Mouse (Mus musculus) hindbrain, embryonic 16.5 days (tissue): ENCODE data around the gene Ttll2. TPM values are rescaled to one million over a fixed set of nuclear protein-coding genes. Genes with fewer than 3 reads are reported as not detected.
A peak's percentile ranks its signal among the peaks of the same experiment; 100 is the strongest.
"Not testable (repeated sequence)": the region's sequence is repeated elsewhere in the genome, so short reads cannot be mapped to it uniquely, and the experiment has no call there.

Source experiments
- ATAC-seq: fragments of 200-750 bp; cut with Nextera tagmentation; 2 replicates; pipeline ENCODE4 v1.8.0; 2017; ENCODE audit warnings: moderate TSS enrichment, moderate library complexity
- H3K27ac ChIP-seq: fragments of 300-500 bp; sonication (generic); 2 replicates; pipeline ENCODE4 v1.5.1; 2014; ENCODE audit warnings: low read depth, mild to moderate bottlenecking, control low read depth, low read length, moderate library complexity
- H3K27me3 ChIP-seq: fragments of 300-500 bp; sonication (generic); replicated peaks from 2 replicates; pipeline ENCODE4 v1.6.1; 2014; ENCODE audit warnings: low read length; ENCODE audit not compliant: control insufficient read depth, insufficient read depth
- H3K36me3 ChIP-seq: fragments of 300-500 bp; sonication (generic); 2 replicates; pipeline ENCODE4 v1.6.1; 2014; ENCODE audit warnings: mild to moderate bottlenecking, low read length, moderate library complexity, mixed read lengths; ENCODE audit not compliant: control insufficient read depth, insufficient read depth
- H3K4me1 ChIP-seq: fragments of 300-500 bp; sonication (generic); 2 replicates; pipeline ENCODE4 v1.6.1; 2014; ENCODE audit warnings: low read depth, low read length; ENCODE audit not compliant: control insufficient read depth, insufficient read depth
- H3K4me2 ChIP-seq: fragments of 300-500 bp; sonication (generic); 2 replicates; pipeline ENCODE4 v1.6.1; 2014; ENCODE audit warnings: mild to moderate bottlenecking, low read length, control low read depth, moderate library complexity
- H3K4me3 ChIP-seq: fragments of 300-500 bp; sonication (generic); 2 replicates; pipeline ENCODE4 v1.5.1; 2014; ENCODE audit warnings: mild to moderate bottlenecking, low read length, control low read depth, moderate library complexity
- H3K9ac ChIP-seq: fragments of 300-500 bp; sonication (generic); 2 replicates; pipeline ENCODE4 v1.6.1; 2014; ENCODE audit warnings: low read depth, mild to moderate bottlenecking, control low read depth, low read length, moderate library complexity
- H3K9me3 ChIP-seq: fragments of 300-500 bp; sonication (generic); 2 replicates; pipeline ENCODE4 v1.6.1; 2014; ENCODE audit warnings: mild to moderate bottlenecking, low read length, moderate library complexity; ENCODE audit not compliant: control insufficient read depth
- WGBS: fragments of 180-500 bp; shearing (Covaris S2); extraction: QIAGEN DNeasy Blood & Tissue Kit; methylation state at CpG from one replicate; pipeline ENCODE4 v1.1.7; 2014; 5-methylcytosine and 5-hydroxymethylcytosine counted together
- polyA plus RNA-seq: library from polyadenylated mRNA; unstranded; fragments of >200 nt; fragmentation: Nextera tagmentation; extraction: Ambion mirVana; gene quantifications from 2 replicates; pipeline ENCODE4 v1.2.1, GENCODE M21; 2015

Gene Ttll2
- polyA plus RNA-seq, 1 experiment from 2014 or later, result not detected

DNA sequence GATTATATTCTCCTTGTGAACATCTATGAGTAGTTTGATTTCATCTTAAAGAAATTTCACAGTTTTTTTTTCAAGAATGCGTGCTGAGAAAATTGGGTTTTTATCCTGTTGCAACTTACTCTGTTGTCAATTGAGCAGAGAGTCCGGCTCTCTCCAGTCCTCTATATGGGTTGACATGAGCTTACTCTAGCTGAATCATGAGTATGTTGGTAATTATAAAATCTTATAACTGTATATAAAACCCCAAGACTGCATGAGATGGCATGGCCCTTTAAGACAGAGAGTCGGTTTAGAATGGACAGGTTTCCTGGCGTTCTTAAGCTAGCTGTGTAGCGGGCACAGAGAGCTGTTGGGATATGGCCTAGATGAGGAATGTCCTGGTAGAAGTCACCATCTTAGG lies 28.1 kb downstream of the Ttll2 start, which contains the start of gene Tcp10a:
Gene Tcp10a, plus strand, starts transcription at position 301 of the 400 bp plus-strand sequence.
- 96% methylated on average over 3 of the region's 5 CpGs for WGBS
- H3K4me3 ChIP-seq, H3K27me3 ChIP-seq, H3K9me3 ChIP-seq, ATAC-seq, H3K4me1 ChIP-seq, H3K27ac ChIP-seq, H3K9ac ChIP-seq, H3K36me3 ChIP-seq, H3K4me2 ChIP-seq: not testable (repeated sequence)

DNA sequence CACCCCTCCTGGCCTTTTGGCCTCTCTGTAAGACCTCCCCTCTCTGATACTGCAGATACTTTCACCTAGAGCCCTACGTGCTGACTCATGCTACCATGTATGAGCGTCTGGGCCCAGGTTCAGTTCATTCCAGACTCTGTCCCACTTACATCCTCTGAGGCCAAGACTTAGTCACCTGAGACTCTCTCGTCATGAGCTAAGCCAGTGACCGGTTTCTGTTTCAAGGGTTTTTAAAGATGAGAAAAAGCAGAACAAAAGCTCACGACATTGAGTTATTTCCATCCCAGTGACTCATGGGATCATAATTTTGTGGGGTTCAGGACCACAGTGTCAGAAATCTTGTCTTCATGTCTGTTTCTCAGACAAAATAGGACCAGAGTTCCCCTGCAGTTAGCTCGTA lies 32.7 kb downstream of the Ttll2 start:
- not testable (repeated sequence) for H3K4me3 ChIP-seq, H3K4me1 ChIP-seq, H3K9ac ChIP-seq, H3K36me3 ChIP-seq, ATAC-seq, H3K9me3 ChIP-seq, H3K27me3 ChIP-seq, H3K27ac ChIP-seq, H3K4me2 ChIP-seq
- 91% methylated on average over 6 of the region's 6 CpGs for WGBS

DNA sequence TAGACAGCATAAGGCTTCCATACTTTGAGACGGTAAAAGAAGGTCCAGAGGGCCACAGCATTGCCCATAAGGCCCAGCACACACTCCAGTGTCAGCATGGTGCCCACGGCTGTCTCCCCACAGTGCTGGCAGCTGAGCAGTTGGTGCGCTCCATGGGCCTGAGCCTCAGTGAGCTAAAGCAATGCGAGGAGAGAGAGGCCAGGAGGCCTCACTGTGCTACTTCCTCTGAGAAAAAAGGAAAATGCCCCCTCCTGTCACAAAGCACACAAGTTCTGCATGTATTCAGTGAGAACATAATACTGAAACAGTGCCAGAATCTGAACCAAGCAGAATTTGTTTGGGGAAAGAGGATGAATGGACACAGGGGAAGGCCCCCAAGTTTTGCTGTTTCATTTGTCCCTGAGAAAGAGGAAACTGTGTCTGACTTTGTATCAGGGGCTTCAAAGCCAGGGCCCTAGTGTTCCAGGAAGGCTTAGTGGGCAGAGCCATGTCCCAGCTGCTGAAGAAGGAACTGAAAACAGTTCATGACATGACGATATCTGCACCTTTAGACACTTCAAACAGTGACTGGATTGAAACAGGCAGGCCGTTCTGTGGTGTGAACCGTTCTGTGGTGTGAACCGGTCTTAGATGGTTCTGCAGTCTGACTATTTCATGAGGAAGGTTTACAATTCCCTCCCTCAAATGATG lies 36.7 kb downstream of the Ttll2 start:
- H3K4me3 ChIP-seq, H3K4me1 ChIP-seq, H3K27me3 ChIP-seq, H3K36me3 ChIP-seq, H3K9me3 ChIP-seq, H3K4me2 ChIP-seq, H3K27ac ChIP-seq, H3K9ac ChIP-seq, ATAC-seq: not testable (repeated sequence)
- 85% methylated on average over 6 of the region's 8 CpGs for WGBS

DNA sequence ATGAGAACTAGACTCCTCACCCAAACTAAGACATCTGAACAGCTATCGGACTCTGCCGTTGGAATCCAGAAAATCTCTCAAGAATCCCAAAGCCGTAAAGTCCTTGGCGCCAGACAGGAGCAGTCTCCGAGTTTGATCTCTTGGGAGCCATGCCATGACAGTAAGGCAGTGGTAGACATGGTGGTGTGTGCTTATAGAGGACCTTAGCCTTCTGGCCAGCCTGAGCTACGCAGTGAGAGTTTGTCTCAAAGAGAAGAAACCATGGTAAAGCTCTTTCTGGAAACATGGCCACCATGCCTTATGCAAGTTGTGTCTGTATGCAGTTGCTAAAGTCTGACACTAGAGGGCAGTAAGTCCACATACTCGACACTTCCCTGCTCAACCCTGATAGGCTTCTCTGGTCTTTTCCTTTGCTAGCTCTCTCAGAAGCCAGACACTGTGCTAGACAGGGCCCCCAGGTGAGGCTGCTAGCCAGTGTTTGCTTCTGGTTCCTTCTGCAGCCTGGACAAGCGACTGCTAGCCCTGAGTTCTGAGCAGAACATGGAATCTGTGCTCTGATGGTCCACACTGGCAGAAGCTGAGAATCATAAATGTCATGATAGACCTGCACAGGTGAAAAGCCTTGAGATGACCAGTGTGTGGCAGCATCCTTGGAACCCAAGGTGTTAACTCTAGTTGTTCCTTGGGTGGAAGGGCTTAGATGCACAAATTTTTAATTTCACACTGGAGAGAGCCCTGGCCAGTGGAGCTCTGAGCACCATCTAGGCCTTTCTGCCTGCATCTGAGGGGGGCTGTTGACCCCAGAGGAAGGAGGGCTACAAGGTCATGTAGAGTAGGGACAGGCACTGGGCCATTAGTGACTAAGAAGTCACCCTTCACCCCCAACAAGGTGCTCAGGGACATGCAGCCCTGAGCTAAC lies 46.0 kb downstream of the Ttll2 start:
- H3K27me3 ChIP-seq, H3K9ac ChIP-seq, H3K4me3 ChIP-seq, H3K9me3 ChIP-seq, H3K4me1 ChIP-seq, H3K27ac ChIP-seq, H3K4me2 ChIP-seq, H3K36me3 ChIP-seq: not testable (repeated sequence)
- ATAC-seq, result peak; percentile 92
- 68% methylated on average over 8 of the region's 8 CpGs for WGBS

Other genes starting within 250 kb of the Ttll2 start
- 18.7 and 20.9 TPM in 2 replicates for gene Rps6ka2, start 182.6 kb downstream of the Ttll2 start, polyA plus RNA-seq
- 0.09 and 0.13 TPM in 2 replicates for gene Tcp10a, start 28.1 kb downstream of the Ttll2 start, polyA plus RNA-seq
- not detected in 2 replicates for gene Gm49630, start 19.3 kb upstream of the Ttll2 start, polyA plus RNA-seq
- gene Unc93a2, start 32.8 kb upstream of the Ttll2 start, polyA plus RNA-seq, result not detected in 2 replicates